Mouse (Mus musculus) heart, postnatal 0 days (tissue): ENCODE results near the gene Gps2. TPM values are rescaled to one million over a fixed set of nuclear protein-coding genes. Genes with fewer than 3 reads are reported as not detected.

Experiments
- ATAC-seq: fragments of 200-750 bp; cut with Nextera tagmentation; 2 replicates; pipeline ENCODE4 v1.8.0; 2017; ENCODE audit warnings: low read depth, moderate number of reproducible peaks, moderate library complexity; ENCODE audit not compliant: insufficient read depth
- DNase-seq: peaks from one replicate; pipeline ENCODE4 v3.0.0-alpha.2; 2016; ENCODE audit warnings: low spot score
- H3K27ac ChIP-seq: fragments of 300-500 bp; sonication (generic); 2 replicates; pipeline ENCODE4 v1.5.1; 2014; ENCODE audit warnings: low read depth, mild to moderate bottlenecking
- H3K27me3 ChIP-seq: fragments of 300-500 bp; sonication (generic); 2 replicates; pipeline ENCODE4 v1.6.1; 2014; ENCODE audit warnings: low read length, mixed read lengths; ENCODE audit not compliant: control insufficient read depth, insufficient read depth
- H3K36me3 ChIP-seq: fragments of 300-500 bp; sonication (generic); replicated peaks from 2 replicates; pipeline ENCODE4 v1.6.1; 2014; ENCODE audit warnings: low read length, mixed read lengths; ENCODE audit not compliant: control insufficient read depth, insufficient read depth
- H3K4me1 ChIP-seq: fragments of 300-500 bp; sonication (generic); 2 replicates; pipeline ENCODE4 v1.6.1; 2014; ENCODE audit warnings: antibody characterized with exemption; ENCODE audit not compliant: control insufficient read depth, insufficient read depth
- H3K4me2 ChIP-seq: fragments of 300-500 bp; sonication (generic); 2 replicates; pipeline ENCODE4 v1.6.1; 2014; ENCODE audit warnings: low read depth, mild to moderate bottlenecking, low read length, moderate library complexity
- H3K4me3 ChIP-seq: fragments of 300-500 bp; sonication (generic); 2 replicates; pipeline ENCODE4 v1.5.1; 2014; ENCODE audit warnings: low read depth, low read length
- H3K9ac ChIP-seq: fragments of 300-500 bp; sonication (generic); replicated peaks from 2 replicates; pipeline ENCODE4 v1.6.1; 2014; ENCODE audit warnings: low read depth, low read length, mixed read lengths
- H3K9me3 ChIP-seq: fragments of 300-500 bp; sonication (generic); replicated peaks from 2 replicates; pipeline ENCODE4 v1.6.1; 2016; ENCODE audit warnings: low read length; ENCODE audit not compliant: control insufficient read depth
- CTCF ChIP-seq: IDR thresholded peaks from 2 replicates; pipeline ENCODE4 v1.5.1; 2016; ENCODE audit warnings: antibody characterized with exemption, control low read depth, low read depth
- EP300 ChIP-seq: IDR thresholded peaks from 2 replicates; pipeline ENCODE4 v1.6.1; 2016; ENCODE audit warnings: antibody characterized with exemption, low read depth
- WGBS: fragments of 180-500 bp; shearing (Covaris S2); extraction: QIAGEN DNeasy Blood & Tissue Kit; methylation state at CpG from one replicate; pipeline ENCODE4 v1.1.7; 2014; 5-methylcytosine and 5-hydroxymethylcytosine counted together
- polyA plus RNA-seq: library from polyadenylated mRNA; unstranded; fragments of >200 nt; fragmentation: Nextera tagmentation; extraction: Ambion mirVana; gene quantifications from 2 replicates; pipeline ENCODE4 v1.2.1, GENCODE M21; 2015
- total RNA-seq: library from RNA; depleted of rRNA; stranded (reverse); fragments of >200 nt; gene quantifications from 2 replicates; pipeline ENCODE4 v1.2.3, GENCODE M21; 2014; ENCODE audit warnings: low replicate concordance; rRNA removed

Gene Gps2
- total RNA-seq (48.6 and 72.4 TPM in 2 replicates), polyA plus RNA-seq (37.1 and 38.1 TPM in 2 replicates)

GRCm38 (mm10) chr11:69913554-69914371 lies at the start of gene Gps2:
Gps2 (plus strand) TSS chr11:69913888.
- peak within 1 kb of the TSS; percentile 94 for H3K4me2 ChIP-seq
- ATAC-seq (peak; percentile 90), DNase-seq (peak; percentile 94)
- 2% methylated on average over 61 of the region's 61 CpGs for WGBS
- H3K4me3 ChIP-seq: peak within 1 kb of the TSS; percentile 89
- H3K36me3 ChIP-seq: peaks cover 79% of the 10 kb centered on the region
- TF ChIP-seq EP300: no peak; the same call in 1 of the 2 replicates
- no peak for TF ChIP-seq CTCF
- peaks cover 16% of the 10 kb centered on the region for H3K4me1 ChIP-seq
- H3K27me3 ChIP-seq: no peaks in the 10 kb centered on the region
- peak within 1 kb of the TSS; percentile 88 for H3K27ac ChIP-seq
- peak within 1 kb of the TSS; percentile 82 for H3K9ac ChIP-seq
- H3K9me3 ChIP-seq: no peaks in the 10 kb centered on the region

GRCm38 (mm10) chr11:69864138-69864860 lies 49.4 kb upstream of the Gps2 start:
- TF ChIP-seq CTCF: no peak
- no peak for TF ChIP-seq EP300
- Histone ChIP-seq H3K9ac (no peak overlapping the region), H3K27me3 (peaks cover 1% of the 10 kb centered on the region; the same call in 1 of the 2 replicates), H3K36me3 (no peaks in the 10 kb centered on the region), H3K4me3 (no peak overlapping the region), H3K4me1 (no peaks in the 10 kb centered on the region), H3K4me2 (no peak overlapping the region), H3K9me3 (no peaks in the 10 kb centered on the region), H3K27ac (no peak overlapping the region)
- no peak for ATAC-seq
- 38% methylated on average over 8 of the region's 8 CpGs for WGBS
- DNase-seq: no peak

DNA sequence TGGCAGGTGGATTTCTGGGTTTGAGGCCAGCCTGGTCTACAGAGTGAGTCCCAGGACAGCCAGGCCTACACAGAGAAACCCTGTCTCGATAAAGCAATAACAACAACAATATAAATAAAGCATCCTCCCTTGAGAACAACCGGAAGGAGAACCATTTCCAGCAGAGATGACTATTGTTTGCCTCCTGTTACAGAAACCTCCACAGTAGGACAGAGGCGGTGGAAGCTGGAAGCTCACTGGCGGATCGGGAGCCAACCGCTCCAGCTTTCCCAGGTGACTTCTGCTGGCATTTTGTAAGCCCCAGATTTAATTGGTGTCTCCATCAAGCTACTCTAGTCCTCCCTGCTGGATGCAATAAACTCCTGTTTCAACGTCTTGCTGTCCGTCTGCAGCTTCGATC lies 48.1 kb upstream of the Gps2 start:
- DNase-seq: no peak
- Histone ChIP-seq H3K9ac (no peak overlapping the region), H3K27me3 (no peaks in the 10 kb centered on the region), H3K4me3 (no peak overlapping the region), H3K9me3 (no peaks in the 10 kb centered on the region), H3K4me2 (no peak overlapping the region), H3K36me3 (no peaks in the 10 kb centered on the region), H3K4me1 (no peaks in the 10 kb centered on the region), H3K27ac (no peak overlapping the region)
- no peak for ATAC-seq
- WGBS: 76% methylated on average over 9 of the region's 9 CpGs
- TF ChIP-seq CTCF (no peak), EP300 (no peak)

GRCm38 (mm10) chr11:69867335-69867734 lies 46.4 kb upstream of the Gps2 start:
- H3K27ac ChIP-seq: no peak overlapping the region
- H3K9ac ChIP-seq: no peak overlapping the region
- no peak for ATAC-seq
- no peaks in the 10 kb centered on the region for H3K27me3 ChIP-seq
- no peaks in the 10 kb centered on the region for H3K9me3 ChIP-seq
- no peaks in the 10 kb centered on the region for H3K36me3 ChIP-seq
- no peak overlapping the region for H3K4me2 ChIP-seq
- H3K4me3 ChIP-seq: no peak overlapping the region
- no peak for DNase-seq
- H3K4me1 ChIP-seq: no peaks in the 10 kb centered on the region
- 31% methylated on average over 9 of the region's 9 CpGs for WGBS
- no peak for TF ChIP-seq CTCF
- TF ChIP-seq EP300: no peak

- Histone ChIP-seq H3K27me3 (no peaks in the 10 kb centered on the region), H3K4me2 (no peak overlapping the region), H3K9me3 (no peaks in the 10 kb centered on the region), H3K9ac (no peak overlapping the region), H3K36me3 (no peaks in the 10 kb centered on the region), H3K27ac (no peak overlapping the region), H3K4me1 (no peaks in the 10 kb centered on the region), H3K4me3 (no peak overlapping the region)
- no peak for ATAC-seq
- no peak for TF ChIP-seq CTCF
- 88% methylated on average over 2 of the region's 2 CpGs for WGBS
- no peak for DNase-seq
Observed at GRCm38 (mm10) chr11:69870289-69871069, 43.2 kb upstream of the Gps2 start.
